Mouse (Mus musculus): Measurements from ENCODE around the gene Icam4. TPM values are rescaled to one million over a fixed set of nuclear protein-coding genes. Genes with fewer than 3 reads are reported as not detected.

Icam4 gene
- 5.9 and 8.6 TPM in 2 replicates for polyA plus RNA-seq (2015; fragmentation: Nextera tagmentation; extraction: Ambion mirVana)

DNA sequence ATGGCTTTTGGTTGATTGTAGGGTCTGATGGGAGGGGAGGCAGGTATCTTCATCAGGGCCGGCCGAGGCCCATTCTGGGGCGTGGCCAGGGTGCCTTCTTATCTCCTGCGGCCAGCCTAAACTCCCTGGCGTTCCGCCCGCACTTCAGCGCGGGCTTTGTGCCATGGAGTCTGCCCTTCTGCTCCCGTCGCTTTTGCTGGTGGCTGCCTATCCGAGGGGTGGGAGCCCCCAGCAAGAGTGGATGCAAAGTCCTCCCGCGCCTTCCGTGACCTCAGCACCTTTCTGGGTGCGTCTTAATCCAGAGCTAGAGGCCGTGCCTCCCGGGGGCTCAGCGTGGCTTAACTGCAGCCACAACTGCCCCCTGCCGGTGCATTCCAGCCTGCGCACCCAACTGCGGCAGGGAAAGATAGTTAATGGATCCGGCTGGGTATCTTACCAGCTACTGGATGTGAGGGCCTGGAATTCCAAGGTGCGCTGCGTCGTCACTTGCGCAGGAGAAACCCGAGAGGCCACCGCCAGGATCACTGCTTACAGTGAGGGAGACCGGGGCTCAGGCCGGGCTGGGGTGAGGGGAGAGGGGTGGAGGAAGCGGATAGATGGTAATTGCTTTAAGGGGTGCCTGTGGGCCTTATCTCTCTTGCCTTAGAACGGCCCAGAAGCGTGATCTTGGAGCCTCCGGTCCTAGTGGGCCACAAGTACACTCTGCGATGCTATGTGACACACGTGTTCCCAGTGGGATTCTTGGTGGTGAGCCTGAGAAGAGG is at the start of gene Icam4:
TSS of gene Icam4 (plus strand) at position 83 of the 764 bp plus-strand sequence.
- WGBS: 2% methylated on average over 37 of the region's 37 CpGs
- H3K4me2 ChIP-seq (ENCODE audit: low read depth, low read length): peak within 1 kb of the TSS; percentile 97
- H3K27ac ChIP-seq (ENCODE audit: low read length): no peak within 1 kb of the TSS
- no peaks in the 10 kb centered on the region for H3K36me3 ChIP-seq (ENCODE audit: control insufficient read depth, insufficient read depth, low read length)
- H3K4me1 ChIP-seq (ENCODE audit: control insufficient read depth, insufficient read depth, low read length): peaks cover 31% of the 10 kb centered on the region
- no peaks in the 10 kb centered on the region for H3K9me3 ChIP-seq (replicated peaks; ENCODE audit: control insufficient read depth, low read length)
- peak within 1 kb of the TSS; percentile 54 for H3K4me3 ChIP-seq (replicated peaks; ENCODE audit: low read length)
- 0 out of 2 replicates have a peak, but pooled peaks have one; percentile 19 for ATAC-seq (ENCODE audit: insufficient read depth, low FRiP score)
- H3K9ac ChIP-seq (ENCODE audit: low read length): peak within 1 kb of the TSS; percentile 65
- H3K27me3 ChIP-seq (ENCODE audit: control insufficient read depth, insufficient read depth, low read length): peaks cover 33% of the 10 kb centered on the region

- Histone ChIP-seq H3K27me3 (ENCODE audit: control insufficient read depth, insufficient read depth, low read length) (no peaks in the 10 kb centered on the region), H3K4me1 (ENCODE audit: control insufficient read depth, insufficient read depth, low read length) (peaks cover 22% of the 10 kb centered on the region), H3K27ac (ENCODE audit: low read length) (no peak overlapping the region), H3K4me3 (replicated peaks; ENCODE audit: low read length) (no peak overlapping the region), H3K4me2 (ENCODE audit: low read depth, low read length) (no peak overlapping the region), H3K9me3 (replicated peaks; ENCODE audit: control insufficient read depth, low read length) (no peaks in the 10 kb centered on the region), H3K9ac (ENCODE audit: low read length) (no peak overlapping the region), H3K36me3 (ENCODE audit: control insufficient read depth, insufficient read depth, low read length) (no peaks in the 10 kb centered on the region)
- ATAC-seq (ENCODE audit: insufficient read depth, low FRiP score): no peak
- WGBS: 81% methylated on average over 7 of the region's 7 CpGs
Observed at GRCm38 (mm10) chr9:20979769-20980168, 49.4 kb upstream of the Icam4 start.

DNA sequence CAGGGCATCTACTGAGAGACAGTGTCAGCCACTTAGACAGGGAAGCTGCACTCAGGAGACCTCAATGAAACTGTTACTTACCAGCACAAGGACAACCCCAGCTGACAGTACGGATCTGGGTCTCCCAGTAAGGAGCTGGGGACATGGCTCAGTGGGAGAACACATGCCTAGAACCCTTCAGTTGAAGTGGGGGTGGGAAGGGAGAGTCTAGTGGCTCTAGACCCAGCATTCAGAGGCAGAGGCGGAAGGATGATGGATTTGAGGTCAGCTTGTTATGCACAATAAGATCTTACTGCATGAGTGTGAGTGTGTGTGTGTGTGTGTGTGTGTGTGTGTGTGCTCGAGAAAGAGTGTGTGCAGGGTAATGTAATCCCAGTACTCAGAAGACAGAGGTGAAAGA is 47.0 kb upstream of the Icam4 start:
- H3K9me3 ChIP-seq (replicated peaks; ENCODE audit: control insufficient read depth, low read length): no peaks in the 10 kb centered on the region
- no peak overlapping the region for H3K9ac ChIP-seq (ENCODE audit: low read length)
- peaks cover 12% of the 10 kb centered on the region for H3K4me1 ChIP-seq (ENCODE audit: control insufficient read depth, insufficient read depth, low read length)
- H3K36me3 ChIP-seq (ENCODE audit: control insufficient read depth, insufficient read depth, low read length): no peaks in the 10 kb centered on the region
- no peak for ATAC-seq (ENCODE audit: insufficient read depth, low FRiP score)
- WGBS: 56% methylated on average over 3 of the region's 3 CpGs
- H3K27me3 ChIP-seq (ENCODE audit: control insufficient read depth, insufficient read depth, low read length): no peaks in the 10 kb centered on the region
- no peak overlapping the region for H3K27ac ChIP-seq (ENCODE audit: low read length)
- no peak overlapping the region for H3K4me3 ChIP-seq (replicated peaks; ENCODE audit: low read length)
- H3K4me2 ChIP-seq (ENCODE audit: low read depth, low read length): no peak overlapping the region

DNA sequence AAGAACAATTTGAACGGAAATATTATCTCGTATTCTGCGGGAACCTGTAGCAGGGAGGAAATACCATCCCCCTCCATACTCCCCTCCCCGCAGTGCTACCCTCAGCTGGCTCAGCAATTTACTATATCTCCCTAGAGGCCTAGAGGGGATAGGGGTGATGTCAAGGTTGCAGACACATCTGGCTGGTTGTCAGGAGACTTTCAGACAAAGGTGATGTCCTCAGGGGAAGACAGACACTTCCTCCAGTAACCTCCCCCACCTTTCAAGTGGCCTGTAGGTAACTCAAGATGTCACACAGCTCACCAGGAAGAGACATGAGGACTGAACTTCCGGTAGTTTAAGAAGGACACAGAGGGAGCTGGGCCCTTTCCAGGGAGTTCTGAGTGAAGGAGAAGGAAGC is 46.0 kb upstream of the Icam4 start:
- no peak overlapping the region for H3K9ac ChIP-seq (ENCODE audit: low read length)
- H3K4me2 ChIP-seq (ENCODE audit: low read depth, low read length): no peak overlapping the region
- WGBS: 35% methylated on average over 5 of the region's 5 CpGs
- no peaks in the 10 kb centered on the region for H3K36me3 ChIP-seq (ENCODE audit: control insufficient read depth, insufficient read depth, low read length)
- H3K27me3 ChIP-seq (ENCODE audit: control insufficient read depth, insufficient read depth, low read length): no peaks in the 10 kb centered on the region
- H3K4me3 ChIP-seq (replicated peaks; ENCODE audit: low read length): no peak overlapping the region
- no peak overlapping the region for H3K27ac ChIP-seq (ENCODE audit: low read length)
- peaks cover 18% of the 10 kb centered on the region for H3K4me1 ChIP-seq (ENCODE audit: control insufficient read depth, insufficient read depth, low read length)
- no peaks in the 10 kb centered on the region for H3K9me3 ChIP-seq (replicated peaks; ENCODE audit: control insufficient read depth, low read length)
- no peak for ATAC-seq (ENCODE audit: insufficient read depth, low FRiP score)

DNA sequence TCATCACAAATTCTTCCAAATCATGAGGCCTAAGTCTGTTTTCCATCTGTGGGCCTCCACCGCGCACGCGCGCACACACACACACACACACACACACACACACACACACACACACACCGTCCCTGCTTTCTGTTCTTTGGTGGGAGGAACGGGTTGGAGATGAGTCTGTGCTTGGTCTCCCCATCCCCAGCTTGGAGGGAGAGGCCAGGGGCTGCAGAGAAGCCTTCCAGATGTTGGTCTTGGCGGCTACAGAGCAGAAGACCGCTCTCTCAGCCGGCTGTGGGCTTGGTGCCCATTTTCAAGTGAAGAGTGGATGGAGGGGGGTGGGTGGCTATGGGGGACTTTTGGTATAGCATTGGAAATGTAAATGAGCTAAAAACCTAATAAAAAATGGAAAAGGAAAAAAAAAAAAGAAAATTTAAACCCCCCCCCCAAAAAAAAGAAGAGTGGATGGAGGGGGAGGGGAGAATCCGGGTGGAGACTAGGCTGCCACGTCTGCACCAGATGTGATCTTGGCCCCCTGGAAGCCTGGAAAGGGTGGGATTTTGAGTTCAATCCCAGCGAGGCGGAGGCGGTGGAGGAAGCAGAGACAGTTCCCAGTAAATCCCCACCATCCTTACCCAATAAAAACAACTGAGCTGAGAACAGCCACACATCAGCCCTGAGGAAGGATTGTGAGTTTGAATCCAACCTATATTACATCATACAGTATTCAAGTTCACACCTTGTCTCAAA is 42.1 kb upstream of the Icam4 start:
- Histone ChIP-seq H3K4me1 (ENCODE audit: control insufficient read depth, insufficient read depth, low read length) (peaks cover 14% of the 10 kb centered on the region), H3K27me3 (ENCODE audit: control insufficient read depth, insufficient read depth, low read length) (no peaks in the 10 kb centered on the region), H3K27ac (ENCODE audit: low read length) (peak overlapping the region; percentile 87), H3K9ac (ENCODE audit: low read length) (peak overlapping the region; percentile 16; the same call in 1 of the 2 replicates), H3K4me2 (ENCODE audit: low read depth, low read length) (no peak overlapping the region), H3K4me3 (replicated peaks; ENCODE audit: low read length) (no peak overlapping the region), H3K9me3 (replicated peaks; ENCODE audit: control insufficient read depth, low read length) (no peaks in the 10 kb centered on the region), H3K36me3 (ENCODE audit: control insufficient read depth, insufficient read depth, low read length) (no peaks in the 10 kb centered on the region)
- 39% methylated on average over 15 of the region's 15 CpGs for WGBS
- peak; percentile 92 for ATAC-seq (ENCODE audit: insufficient read depth, low FRiP score)

DNA sequence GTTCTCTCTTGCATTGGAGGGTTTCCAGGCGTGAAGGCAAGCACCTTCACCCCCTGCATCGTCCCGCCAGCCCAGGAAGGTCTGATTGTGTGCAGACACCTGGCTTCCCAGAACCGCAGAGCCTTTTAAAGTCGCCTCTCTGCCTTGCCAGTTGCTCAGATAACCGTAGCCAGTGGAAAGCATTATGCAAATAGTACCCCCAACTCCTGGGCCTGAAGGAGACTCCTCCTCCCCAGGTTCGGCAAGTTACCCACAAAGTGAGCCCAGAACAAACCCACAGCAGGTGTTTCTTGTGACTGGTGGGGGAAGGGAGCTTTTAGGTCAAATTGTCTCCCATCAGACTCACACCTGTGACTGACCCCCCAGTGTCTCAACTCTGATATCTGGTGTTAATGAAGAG is 41.2 kb upstream of the Icam4 start:
- H3K4me2 ChIP-seq (ENCODE audit: low read depth, low read length): no peak overlapping the region
- H3K9ac ChIP-seq (ENCODE audit: low read length): peak overlapping the region; percentile 16; the same call in 1 of the 2 replicates
- H3K4me3 ChIP-seq (replicated peaks; ENCODE audit: low read length): no peak overlapping the region
- WGBS: 25% methylated on average over 7 of the region's 7 CpGs
- H3K27me3 ChIP-seq (ENCODE audit: control insufficient read depth, insufficient read depth, low read length): no peaks in the 10 kb centered on the region
- peak overlapping the region; percentile 87 for H3K27ac ChIP-seq (ENCODE audit: low read length)
- H3K4me1 ChIP-seq (ENCODE audit: control insufficient read depth, insufficient read depth, low read length): peaks cover 14% of the 10 kb centered on the region
- ATAC-seq (ENCODE audit: insufficient read depth, low FRiP score): no peak
- H3K36me3 ChIP-seq (ENCODE audit: control insufficient read depth, insufficient read depth, low read length): no peaks in the 10 kb centered on the region
- no peaks in the 10 kb centered on the region for H3K9me3 ChIP-seq (replicated peaks; ENCODE audit: control insufficient read depth, low read length)

DNA sequence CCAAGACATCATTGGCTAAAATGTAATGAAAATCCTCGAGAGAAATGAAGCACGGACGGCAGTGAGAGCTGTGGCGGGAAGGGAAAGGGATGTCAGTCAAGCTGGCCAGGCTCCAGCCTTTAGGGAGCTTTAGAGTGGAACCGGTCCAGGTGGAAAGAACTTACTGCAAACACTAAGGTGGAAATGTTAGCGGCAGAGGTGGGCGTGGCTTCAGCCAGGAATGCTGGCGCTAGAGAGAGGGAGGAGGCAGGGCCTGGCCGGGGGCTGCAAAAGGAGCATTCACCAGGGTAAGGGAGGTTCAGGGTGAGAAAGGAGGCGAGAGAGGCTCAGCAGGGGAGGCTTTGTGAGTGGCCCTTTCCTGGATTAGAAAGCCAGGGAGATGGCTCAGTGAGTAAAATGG is 38.3 kb upstream of the Icam4 start:
- peak overlapping the region; percentile 26 for H3K4me2 ChIP-seq (ENCODE audit: low read depth, low read length)
- peak; percentile 33; the same call in 1 of the 2 replicates for ATAC-seq (ENCODE audit: insufficient read depth, low FRiP score)
- no peaks in the 10 kb centered on the region for H3K27me3 ChIP-seq (ENCODE audit: control insufficient read depth, insufficient read depth, low read length)
- no peaks in the 10 kb centered on the region for H3K9me3 ChIP-seq (replicated peaks; ENCODE audit: control insufficient read depth, low read length)
- no peaks in the 10 kb centered on the region for H3K36me3 ChIP-seq (ENCODE audit: control insufficient read depth, insufficient read depth, low read length)
- H3K4me3 ChIP-seq (replicated peaks; ENCODE audit: low read length): no peak overlapping the region; the same call in 1 of the 2 replicates
- H3K27ac ChIP-seq (ENCODE audit: low read length): peak overlapping the region; percentile 51
- 9% methylated on average over 10 of the region's 10 CpGs for WGBS
- H3K9ac ChIP-seq (ENCODE audit: low read length): peak overlapping the region; percentile 23
- peaks cover 18% of the 10 kb centered on the region for H3K4me1 ChIP-seq (ENCODE audit: control insufficient read depth, insufficient read depth, low read length)

- Histone ChIP-seq H3K4me1 (ENCODE audit: control insufficient read depth, insufficient read depth, low read length) (peaks cover 18% of the 10 kb centered on the region), H3K9me3 (replicated peaks; ENCODE audit: control insufficient read depth, low read length) (no peaks in the 10 kb centered on the region), H3K27me3 (ENCODE audit: control insufficient read depth, insufficient read depth, low read length) (no peaks in the 10 kb centered on the region), H3K27ac (ENCODE audit: low read length) (no peak overlapping the region), H3K4me2 (ENCODE audit: low read depth, low read length) (no peak overlapping the region), H3K9ac (ENCODE audit: low read length) (no peak overlapping the region), H3K36me3 (ENCODE audit: control insufficient read depth, insufficient read depth, low read length) (no peaks in the 10 kb centered on the region), H3K4me3 (replicated peaks; ENCODE audit: low read length) (no peak overlapping the region)
- WGBS: 85% methylated on average over 4 of the region's 4 CpGs
- no peak for ATAC-seq (ENCODE audit: insufficient read depth, low FRiP score)
Observed at GRCm38 (mm10) chr9:20991587-20991986, 37.6 kb upstream of the Icam4 start.
